Mouse (Mus musculus) testis, adult 2 months (tissue): ENCODE measurements around the gene Zmat5.

Source experiments
- CTCF ChIP-seq: fragments of 200-500 bp; IDR thresholded peaks from 2 replicates; pipeline ENCODE4 v1.5.1; 2012; ENCODE audit warnings: low read depth, mild to moderate bottlenecking, inconsistent platforms, low read length, moderate library complexity; ENCODE audit not compliant: control insufficient read depth, insufficient read depth, insufficient replicate concordance
- POLR2A ChIP-seq: fragments of 200-500 bp; IDR thresholded peaks from 2 replicates; pipeline ENCODE4 v1.6.1; 2012; ENCODE audit warnings: low read depth, mild to moderate bottlenecking, inconsistent platforms, low read length, moderate library complexity; ENCODE audit not compliant: control insufficient read depth

DNA sequence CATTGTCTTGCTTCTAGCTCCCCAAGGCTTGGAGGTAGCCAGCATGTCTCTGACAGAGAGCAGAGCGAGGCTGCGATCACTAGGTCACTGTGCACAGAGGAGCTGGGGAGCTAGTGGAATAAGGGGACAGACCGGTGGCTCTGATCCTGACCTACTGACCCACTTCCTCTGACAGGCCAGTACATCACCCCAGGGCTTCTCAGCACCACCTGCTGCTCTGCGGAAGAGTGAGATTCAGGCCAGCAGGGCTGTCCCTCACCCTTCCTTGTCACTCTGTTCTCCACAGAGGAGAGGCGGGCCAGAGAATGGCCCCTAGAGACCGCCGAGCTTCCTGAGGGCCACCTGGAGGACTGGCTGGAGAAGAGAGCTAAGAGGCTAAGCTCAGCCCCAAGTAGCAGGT lies 27.3 kb downstream of the Zmat5 start:
- no peak for TF ChIP-seq CTCF
- no peak for TF ChIP-seq POLR2A
